Mouse (Mus musculus) kidney, postnatal 25 days (tissue): ENCODE results near the gene Cyp2b23.
"Not testable (repeated sequence)": the region's sequence is repeated elsewhere in the genome, so short reads cannot be mapped to it uniquely, and the experiment has no call there.

Experiments
- DNase-seq, 2 experiments: peaks; one replicate each; pipeline ENCODE4 v3.0.0; 2021; ENCODE audit warnings: mixed read lengths in 2 of 2

Gene Cyp2b23

DNA sequence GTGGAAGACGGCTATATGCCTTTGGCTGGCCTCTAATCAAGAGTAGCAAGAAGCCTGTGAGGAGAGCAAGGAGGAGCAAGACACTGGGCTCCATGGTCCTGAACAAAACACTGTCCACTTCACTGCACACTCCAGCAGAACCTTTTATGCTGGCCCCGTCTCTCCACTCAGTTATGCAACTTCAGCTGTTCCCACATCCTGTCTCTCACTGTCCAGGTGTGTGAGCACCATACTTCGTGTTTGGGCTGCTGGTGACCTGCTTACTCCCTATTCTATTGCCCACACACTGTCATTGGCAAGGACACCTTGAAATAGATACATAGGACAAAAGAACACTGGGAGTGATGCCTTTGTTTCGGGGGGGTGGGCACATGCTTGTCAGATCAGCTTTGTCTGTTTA lies at the start of gene Cyp2b23:
TSS of gene Cyp2b23 (minus strand) at position 101 of the 400 bp plus-strand sequence.
- DNase-seq: no peak

DNA sequence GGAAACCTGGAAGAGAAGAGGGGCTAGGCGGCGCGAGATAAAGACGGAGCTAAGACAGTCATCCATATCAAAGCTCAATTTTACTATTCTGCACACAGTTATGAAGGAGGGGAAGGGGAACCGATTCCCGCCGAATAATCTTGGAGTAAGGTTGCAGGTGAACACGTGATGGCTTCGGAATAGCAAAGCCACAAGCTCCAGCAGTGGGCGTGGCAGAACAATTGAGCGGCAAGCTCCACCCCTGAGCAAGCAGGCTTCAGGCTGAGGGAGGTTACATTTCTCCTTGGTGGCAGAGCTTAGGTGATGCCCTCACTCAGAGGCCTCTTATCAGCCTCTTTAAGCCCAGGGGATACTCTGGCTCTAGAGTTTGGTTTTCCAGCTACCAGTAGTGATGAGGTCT lies 24.8 kb upstream of the Cyp2b23 start:
- DNase-seq: no peak

DNA sequence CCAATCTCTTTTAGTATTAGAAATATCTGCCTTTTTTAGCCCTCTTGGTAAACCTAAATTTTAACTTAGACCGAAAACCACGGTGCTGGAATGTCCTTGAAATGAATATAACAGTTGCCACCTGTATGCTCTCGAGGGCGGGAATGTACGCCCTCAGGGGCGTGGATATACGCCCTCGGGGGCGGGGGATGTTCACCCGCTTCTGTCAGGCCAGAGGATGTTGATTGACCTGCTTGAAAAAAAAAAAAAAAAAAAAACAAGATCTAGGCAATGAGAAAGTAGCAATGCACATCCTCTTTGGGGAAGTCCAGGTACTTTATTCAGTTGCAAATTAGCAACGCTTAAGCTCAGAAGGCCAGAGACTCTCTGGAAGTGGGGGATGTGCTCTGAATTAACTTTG lies 20.8 kb upstream of the Cyp2b23 start:
- no peak for DNase-seq

DNA sequence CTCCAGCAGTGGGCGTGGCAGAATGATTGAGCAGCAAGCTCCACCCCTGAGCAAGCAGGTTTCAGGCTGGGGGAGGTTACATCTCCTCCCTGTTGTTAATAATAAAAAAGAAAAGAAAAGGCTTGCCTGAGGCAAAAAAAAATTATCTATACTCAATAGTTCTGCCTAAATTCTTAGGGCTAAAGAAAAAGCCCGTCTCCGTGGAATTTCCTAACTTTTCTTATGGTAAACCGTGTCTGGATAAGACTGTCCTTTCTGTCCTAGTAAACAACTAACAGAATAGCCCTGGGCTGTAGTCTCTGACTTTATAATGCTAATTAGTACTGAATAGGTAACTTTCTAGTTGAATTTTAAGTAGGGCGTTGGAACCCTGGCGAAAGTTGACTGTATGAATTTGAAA lies 20.0 kb upstream of the Cyp2b23 start:
- peak in 1 of 2 experiments; percentile 34 for DNase-seq

DNA sequence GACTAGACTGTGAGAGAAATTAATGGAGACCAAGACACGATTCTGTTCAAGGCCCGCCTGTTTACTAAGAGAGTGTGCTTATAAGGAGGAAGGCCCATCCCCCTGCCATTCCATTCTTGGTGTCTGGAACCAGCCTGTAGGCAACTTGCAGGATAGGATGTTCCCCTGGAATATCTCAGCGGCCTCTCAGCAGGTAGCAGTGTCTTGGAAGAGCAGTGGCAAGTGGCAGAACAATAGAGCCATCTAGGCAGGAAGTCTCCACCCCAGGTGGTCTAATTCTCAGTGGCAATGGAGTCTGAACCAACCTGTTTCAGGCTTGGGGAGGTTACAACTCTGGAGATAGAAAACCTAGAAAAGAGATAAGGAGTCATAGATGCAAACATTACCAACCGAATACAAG lies 13.9 kb upstream of the Cyp2b23 start:
- DNase-seq: no peak

DNA sequence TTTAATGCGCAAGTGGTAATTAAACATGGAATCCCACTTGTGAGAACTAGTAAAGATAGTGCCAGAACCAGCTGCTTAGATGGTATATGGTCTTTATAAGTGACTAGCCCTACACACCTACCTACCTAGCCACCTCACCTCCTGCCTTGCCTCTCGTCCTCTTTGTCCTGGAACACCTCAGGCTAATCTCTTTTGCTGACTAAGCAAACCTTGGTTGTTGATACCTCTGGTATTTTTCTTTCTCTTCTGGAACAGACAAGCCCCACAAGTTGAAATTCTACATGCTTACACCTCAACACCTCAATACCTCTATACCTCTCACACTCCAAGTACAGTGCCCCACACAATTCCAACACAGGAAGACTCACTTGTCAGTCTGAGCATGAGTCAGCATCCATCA lies 524 bp downstream of the Cyp2b23 start:
- DNase-seq: no peak

DNA sequence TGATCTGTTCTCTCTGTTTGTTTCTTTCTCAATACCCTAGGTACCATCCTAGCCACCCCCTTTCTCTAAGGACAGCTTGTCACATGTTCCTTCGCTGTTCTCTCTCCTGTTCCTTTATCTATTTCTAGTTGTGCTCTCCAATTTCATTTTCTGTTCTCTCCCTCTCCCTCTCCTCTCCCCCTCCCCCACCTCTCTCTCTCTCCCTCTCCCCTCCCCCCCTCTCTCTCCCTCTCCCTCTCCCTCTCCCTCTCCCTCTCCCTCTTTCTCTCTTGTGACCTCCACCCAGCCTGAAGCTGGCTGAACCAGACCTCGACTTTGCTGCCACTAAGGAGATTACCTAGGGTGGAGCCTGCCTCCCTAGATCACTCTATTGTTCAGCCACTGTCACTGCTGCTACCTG lies 18.8 kb downstream of the Cyp2b23 start:
- DNase-seq: not testable (repeated sequence)

DNA sequence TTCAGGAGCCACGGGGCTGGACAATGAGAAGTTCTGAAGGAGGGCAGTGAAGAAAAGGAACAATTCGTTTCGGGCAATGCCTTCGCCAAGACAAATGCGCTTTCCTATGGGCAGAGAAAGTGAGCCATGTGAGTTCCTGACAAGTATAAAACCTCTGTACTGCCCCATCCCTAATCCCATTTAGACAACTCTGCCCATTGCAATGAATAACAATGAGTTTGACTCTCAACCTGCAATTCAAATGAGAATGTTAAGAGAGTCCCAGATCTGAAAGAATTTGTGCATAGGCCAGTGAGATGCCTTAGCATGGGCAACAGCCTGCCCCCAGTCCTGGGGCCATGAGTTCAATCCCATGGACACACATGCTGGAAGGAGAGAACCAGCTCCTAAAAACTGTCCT lies 20.2 kb downstream of the Cyp2b23 start:
- no peak for DNase-seq

DNA sequence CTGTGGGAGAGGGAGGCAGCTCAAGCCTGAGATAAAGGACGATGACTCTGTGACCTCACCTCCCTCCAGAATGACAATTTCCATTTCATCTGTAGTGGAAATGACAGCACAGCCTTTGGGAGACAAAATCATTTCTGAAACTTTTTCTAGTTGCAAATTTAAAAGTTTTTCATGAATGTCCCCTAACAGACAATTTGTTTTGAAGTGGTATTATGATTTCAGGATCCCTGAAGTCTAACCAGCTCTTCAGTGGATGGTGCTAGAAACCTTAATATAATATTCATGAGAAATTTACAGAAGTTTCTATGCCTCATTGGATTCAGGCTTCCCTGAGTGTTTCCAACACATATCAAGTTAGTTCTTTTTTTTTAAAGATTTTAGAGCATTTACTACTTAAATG lies 67.9 kb downstream of the Cyp2b23 start, which contains the start of gene Vmn1r185:
TSS of gene Vmn1r185 (minus strand) at position 101 of the 400 bp plus-strand sequence.
- DNase-seq: not testable (repeated sequence)
